Mouse (Mus musculus) spleen, postnatal 36 days (tissue): ENCODE measurements around the gene Tmem39a.

Experiments used
- DNase-seq, 2 experiments: peaks; one replicate each; pipeline ENCODE4 v3.0.0; 2022; ENCODE audit warnings: low spot score in 2 of 2, mixed read lengths in 1 of 2

The Tmem39a gene

DNA sequence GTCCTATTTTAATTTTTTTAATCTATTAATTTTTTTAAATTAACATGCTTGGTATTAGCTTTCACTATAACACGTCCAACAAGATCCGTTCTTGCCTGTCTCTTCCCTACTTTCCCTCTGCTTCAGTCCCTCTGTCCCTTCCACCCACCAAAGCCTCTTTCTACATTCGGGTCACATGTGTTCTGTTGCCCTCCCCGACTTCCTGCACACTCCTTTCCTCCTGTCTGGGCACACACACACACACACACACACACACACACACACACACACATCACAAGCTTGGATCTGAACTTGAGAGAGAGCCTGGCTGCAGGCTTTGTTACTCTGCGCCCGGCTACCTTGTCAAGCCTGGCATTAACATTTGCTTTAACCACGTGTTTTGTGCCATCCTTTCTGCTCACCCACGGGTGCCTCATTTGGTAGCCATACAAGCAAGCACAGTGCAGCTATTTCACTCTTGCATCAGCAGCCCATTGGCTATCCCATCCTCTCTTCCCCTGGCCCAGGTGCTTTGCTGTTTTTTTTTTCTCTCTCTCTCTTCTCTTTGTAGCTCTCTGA is 77.4 kb downstream of the Tmem39a start:
- DNase-seq = no peak

DNA sequence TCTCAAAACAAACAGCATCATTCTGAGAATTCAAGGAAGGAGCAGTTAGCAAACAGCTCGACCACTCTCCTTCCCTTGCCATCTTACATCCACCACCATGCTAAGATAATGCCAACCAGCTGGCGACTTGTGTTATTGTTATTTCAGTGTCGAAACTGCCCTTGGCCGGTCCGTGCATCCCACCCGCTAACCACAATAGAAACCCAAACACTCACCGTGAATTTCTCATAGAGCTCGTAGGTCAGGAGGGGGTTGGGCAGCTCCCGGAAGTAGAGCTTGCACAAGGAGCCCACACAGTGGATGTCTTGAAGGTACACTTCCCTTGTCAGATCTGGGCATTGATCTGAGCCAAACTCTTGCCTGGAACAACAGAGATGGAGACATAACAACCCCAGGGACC is 78.2 kb downstream of the Tmem39a start:
- peak in 1 of 2 experiments; percentile 18 for DNase-seq

DNA sequence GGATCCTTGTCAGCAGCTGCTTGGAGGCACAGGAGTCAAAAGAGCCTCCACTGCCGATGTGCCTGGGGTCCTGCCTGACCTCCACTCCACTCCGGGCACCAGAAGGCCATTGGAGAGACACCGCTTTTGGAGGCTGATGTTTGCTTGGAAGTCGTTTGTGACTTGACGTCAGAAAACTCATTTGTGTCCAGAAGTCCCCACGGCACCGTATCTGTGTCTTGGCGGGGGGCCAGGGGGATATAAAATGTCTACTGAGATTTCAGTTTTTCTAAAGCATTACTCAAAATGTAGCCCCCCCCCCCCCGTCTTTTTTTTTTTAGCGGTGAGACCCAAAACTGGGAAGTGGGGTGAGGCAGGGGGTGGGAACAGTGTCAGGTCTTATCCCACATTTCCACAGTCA is 78.6 kb downstream of the Tmem39a start:
- DNase-seq = no peak
